Mouse (Mus musculus): Measurements from ENCODE around the gene Kcnk15.

DNA sequence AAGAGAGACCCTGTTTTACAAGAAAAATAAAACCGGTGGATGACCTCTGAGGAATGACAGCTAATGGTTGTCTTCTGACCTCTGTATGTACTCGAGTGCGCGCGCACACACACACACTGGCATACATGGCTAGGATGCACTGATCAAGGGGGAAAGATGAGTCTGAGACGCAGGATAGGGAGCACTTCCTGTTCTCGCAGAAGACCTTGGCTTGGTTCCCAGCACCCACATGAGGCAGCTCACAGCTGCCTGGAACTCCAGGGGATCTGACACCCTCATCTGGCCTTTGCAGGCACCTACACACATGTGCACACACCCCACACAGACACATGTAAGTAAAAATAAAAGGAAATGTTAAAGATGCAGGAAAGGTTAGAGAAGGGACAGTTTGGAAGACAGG is 43.6 kb downstream of the Kcnk15 start:
- TF ChIP-seq POLR2A (IDR thresholded peaks at IDR 0.05; ENCODE audit: insufficient read depth, low read depth, low read length) (no peak), CTCF (IDR thresholded peaks at IDR 0.05; ENCODE audit: insufficient read depth, low read depth, low read length) (no peak)
